Mouse (Mus musculus): Measurements from ENCODE around the gene Smok3c.

GRCm38 (mm10) chr5:138089108-138089551 lies 36.1 kb downstream of the Smok3c start:
- no peak for TF ChIP-seq CTCF (IDR thresholded peaks at IDR 0.05; ENCODE audit: control insufficient read depth, insufficient read depth, insufficient replicate concordance, low read depth, low read length)
- TF ChIP-seq POLR2A (IDR thresholded peaks at IDR 0.05; ENCODE audit: control insufficient read depth, low read depth, low read length), result no peak
